Mouse (Mus musculus) right cerebral cortex, postnatal 25 days (tissue): ENCODE measurements around the gene Hax1.
A peak's percentile ranks its signal among the peaks of the same experiment; 100 is the strongest.

ENCODE experiments used
- DNase-seq: peaks from one replicate; pipeline ENCODE4 v3.0.0; 2022

Gene Hax1

GRCm38 (mm10) chr3:89961436-89961835 is 37.1 kb downstream of the Hax1 start:
- DNase-seq: no peak

GRCm38 (mm10) chr3:89960469-89960868 is 38.1 kb downstream of the Hax1 start:
- DNase-seq: peak; percentile 96

- peak; percentile 57 for DNase-seq
These were observed 39.1 kb downstream of the Hax1 start for GRCm38 (mm10) chr3:89959435-89959834.

GRCm38 (mm10) chr3:89957880-89958279 is 40.7 kb downstream of the Hax1 start:
- DNase-seq: no peak

GRCm38 (mm10) chr3:89956177-89956971 is 42.2 kb downstream of the Hax1 start:
- DNase-seq: no peak

GRCm38 (mm10) chr3:89953420-89953819 is 45.2 kb downstream of the Hax1 start:
- DNase-seq: peak; percentile 63

GRCm38 (mm10) chr3:89948655-89949054 is 49.9 kb downstream of the Hax1 start:
- peak; percentile 75 for DNase-seq

GRCm38 (mm10) chr3:89948021-89948420 is 50.6 kb downstream of the Hax1 start:
- no peak for DNase-seq
